ENCODE assay signal across 11 mouse cellular contexts in the genomic region with DNA sequence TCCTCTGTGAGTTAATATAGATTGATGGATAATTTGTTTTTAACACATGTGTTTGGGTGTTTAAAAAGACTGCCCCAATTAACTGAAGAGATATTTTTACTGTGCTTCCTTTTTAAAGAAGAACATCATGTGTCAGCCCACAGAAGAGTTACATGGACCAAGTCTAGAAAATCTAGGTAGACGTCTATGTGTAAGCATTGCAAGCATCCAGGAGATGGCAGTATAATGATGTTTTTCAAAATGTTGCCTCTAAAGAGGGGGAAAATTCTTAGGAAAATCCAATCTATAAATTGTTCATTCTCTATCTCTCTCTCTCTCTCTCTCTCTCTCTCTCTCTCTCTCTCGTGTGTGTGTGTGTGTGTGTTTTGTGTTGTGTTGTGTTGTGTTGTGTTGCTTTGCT. TPM values are rescaled to one million over a fixed set of nuclear protein-coding genes. Genes with fewer than 3 reads are reported as not detected.
A peak's percentile ranks its signal among the peaks of the same experiment; 100 is the strongest.
DNase-seq lines count a peak whose midpoint lies in the region; ATAC-seq and TF ChIP-seq lines count a peak whose summit lies in the region.
"Had no signal": no experiment of that assay in that cellular context is flagged by ENCODE, and none has a peak within 500 bp of the region (broad histone marks: within the 10 kb centered on the region; RNA-seq: fewer than 3 reads in every experiment).

No protein-coding gene starts in this region.

- DNase-seq in A20 (ENCODE audit: low read depth, low spot score), result peak; percentile 33
- no peak for DNase-seq in ES-E14 (ENCODE audit: low read depth, low spot score)
- no peak for DNase-seq in adrenal gland, postnatal 25 days
- DNase-seq in urinary bladder, postnatal 10 days (ENCODE audit: low spot score), result no peak
- DNase-seq in adrenal gland, postnatal 14 days, result no peak
- DNase-seq: layer of hippocampus, postnatal 36 days had no signal

- no peaks in the 10 kb centered on the region for H3K27me3 ChIP-seq in hindbrain, embryonic 16.5 days (replicated peaks; ENCODE audit: control insufficient read depth, insufficient read depth, low read length)
- H3K27me3 ChIP-seq in hindbrain, embryonic 13.5 days, result no peaks in the 10 kb centered on the region
- H3K27me3 ChIP-seq: midbrain, embryonic 12.5 days had no signal

- 16% methylated on average over 2 of the region's 2 CpGs for WGBS in hindbrain, embryonic 16.5 days
- 16% methylated on average over 2 of the region's 2 CpGs for WGBS in hindbrain, embryonic 13.5 days

- no peaks in the 10 kb centered on the region for H3K9me3 ChIP-seq in hindbrain, embryonic 16.5 days (ENCODE audit: control insufficient read depth, low read length)
- no peaks in the 10 kb centered on the region for H3K9me3 ChIP-seq in hindbrain, embryonic 13.5 days
- H3K9me3 ChIP-seq in ES-E14 (ENCODE audit: control insufficient read depth, insufficient read depth, low read depth, low read length), result no peaks in the 10 kb centered on the region
- H3K9me3 ChIP-seq: midbrain, embryonic 12.5 days had no signal

- no peaks in the 10 kb centered on the region for H3K36me3 ChIP-seq in hindbrain, embryonic 16.5 days (ENCODE audit: control insufficient read depth, insufficient read depth, low read length)
- H3K36me3 ChIP-seq in hindbrain, embryonic 13.5 days, result no peaks in the 10 kb centered on the region
- no peaks in the 10 kb centered on the region for H3K36me3 ChIP-seq in ES-E14 (ENCODE audit: control insufficient read depth, insufficient read depth, low read length, poor library complexity, severe bottlenecking)
- H3K36me3 ChIP-seq: midbrain, embryonic 12.5 days had no signal

- H3K27ac ChIP-seq in hindbrain, embryonic 16.5 days (ENCODE audit: low read depth, low read length), result no peak overlapping the region
- no peak overlapping the region for H3K27ac ChIP-seq in hindbrain, embryonic 13.5 days
- no peak overlapping the region for H3K27ac ChIP-seq in ES-E14 (ENCODE audit: insufficient read depth, low read depth, low read length, poor library complexity, severe bottlenecking)
- H3K27ac ChIP-seq: midbrain, embryonic 12.5 days had no signal

- no peak overlapping the region for H3K4me3 ChIP-seq in hindbrain, embryonic 16.5 days (ENCODE audit: low read length)
- H3K4me3 ChIP-seq in hindbrain, embryonic 13.5 days, result no peak overlapping the region
- no peak overlapping the region for H3K4me3 ChIP-seq in ES-E14 (ENCODE audit: insufficient read depth in 1 of 2, low read depth in 1 of 2, low read length in 2 of 2, poor library complexity in 1 of 2, severe bottlenecking in 1 of 2)
- H3K4me3 ChIP-seq: erythroblast, embryonic 14.5 days; midbrain, embryonic 12.5 days had no signal

- in situ Hi-C loops in ES-E14 (cut with MboI; ENCODE audit: low sequenced_read_pairs in 2 of 2, unreplicated experiment in 2 of 2), result loop anchor here in 1 of 2 experiments (25.0 kb wide), 1 partner anchor 1126 kb away; no protein-coding TSS in a partner anchor

- no peak overlapping the region for H3K9ac ChIP-seq in hindbrain, embryonic 16.5 days (ENCODE audit: low read depth, low read length)
- H3K9ac ChIP-seq in hindbrain, embryonic 13.5 days, result no peak overlapping the region
- no peak overlapping the region for H3K9ac ChIP-seq in ES-E14 (ENCODE audit: insufficient read depth, low read depth, low read length, poor library complexity, severe bottlenecking)
- H3K9ac ChIP-seq: midbrain, embryonic 12.5 days had no signal

- H3K4me1 ChIP-seq in hindbrain, embryonic 16.5 days (ENCODE audit: control insufficient read depth, insufficient read depth, low read depth, low read length), result no peaks in the 10 kb centered on the region
- no peaks in the 10 kb centered on the region for H3K4me1 ChIP-seq in hindbrain, embryonic 13.5 days (replicated peaks)
- no peaks in the 10 kb centered on the region for H3K4me1 ChIP-seq in ES-E14 (ENCODE audit: control insufficient read depth in 2 of 2, insufficient read depth in 2 of 2, low read length in 2 of 2, poor library complexity in 1 of 2)
- H3K4me1 ChIP-seq: midbrain, embryonic 12.5 days had no signal

- H3K4me2 ChIP-seq in hindbrain, embryonic 16.5 days (ENCODE audit: low read length), result no peak overlapping the region
- H3K4me2 ChIP-seq in hindbrain, embryonic 13.5 days, result no peak overlapping the region
- H3K4me2 ChIP-seq: midbrain, embryonic 12.5 days had no signal

- peak; percentile 71 for ATAC-seq in hindbrain, embryonic 16.5 days
- ATAC-seq in hindbrain, embryonic 13.5 days (ENCODE audit: low FRiP score), result no peak
- peak; percentile 62 for ATAC-seq in granulocyte monocyte progenitor cell, adult 5-6 weeks (replicated peaks; ENCODE audit: poor library complexity, severe bottlenecking)

TF ChIP-seq in ES-E14, 5 proteins besides CTCF, POLR2A, EP300 and RAD21:
- TF ChIP-seq HCFC1 (IDR thresholded peaks at IDR 0.05; ENCODE audit: borderline replicate concordance, insufficient read depth, low read length), result no peak
- peak; percentile 45; the same call in 1 of the 2 replicates for TF ChIP-seq ZC3H11A (IDR thresholded peaks at IDR 0.05; ENCODE audit: borderline replicate concordance, low read depth, low read length)

RNA-seq across cellular contexts. Expression of a gene that starts 22.2 kb away (rescaled TPM):
- polyA plus RNA-seq in hindbrain, embryonic 16.5 days (2015; fragmentation: Nextera tagmentation; extraction: Ambion mirVana), result 0.42 and 0.56 TPM in 2 replicates
- polyA plus RNA-seq in hindbrain, embryonic 13.5 days (2015; fragmentation: Nextera tagmentation; extraction: Ambion mirVana), result 0.93 and 1.0 TPM in 2 replicates
- total RNA-seq in ES-E14 (2012; rRNA removed), result 0.18 and 0.37 TPM in 2 replicates
- total RNA-seq in granulocyte monocyte progenitor cell, adult 5-6 weeks (2014; fragmentation: Nextera tagmentation), result 0.06 and 1.9 TPM in 2 replicates
- total RNA-seq in granulocyte monocyte progenitor cell, adult 5-6 weeks (2017), result 0.05 and 0.22 TPM in 2 replicates
- 7.9 and 11.4 TPM in 2 replicates for total RNA-seq in adrenal gland, postnatal 25 days (2021)
- total RNA-seq in adrenal gland, postnatal 14 days (2021), result 9.0 and 12.1 TPM in 2 replicates

RNA-seq across cellular contexts. Expression of a gene that starts 22.6 kb away (rescaled TPM):
- 0.11 and 0.12 TPM in 2 replicates for polyA plus RNA-seq in hindbrain, embryonic 16.5 days (2015; fragmentation: Nextera tagmentation; extraction: Ambion mirVana)
- 0.12 TPM in 1 of 2 replicates, not detected in the other for polyA plus RNA-seq in hindbrain, embryonic 13.5 days (2015; fragmentation: Nextera tagmentation; extraction: Ambion mirVana)
- 0.16 and 0.18 TPM in 2 replicates for total RNA-seq in ES-E14 (2012; rRNA removed)
- total RNA-seq in granulocyte monocyte progenitor cell, adult 5-6 weeks (2014; fragmentation: Nextera tagmentation), result not detected in 2 replicates
- total RNA-seq in granulocyte monocyte progenitor cell, adult 5-6 weeks (2017), result not detected in 2 replicates
- total RNA-seq in adrenal gland, postnatal 25 days (2021), result 9.4 and 9.5 TPM in 2 replicates
- 6.2 and 7.6 TPM in 2 replicates for total RNA-seq in adrenal gland, postnatal 14 days (2021)
- polyA plus RNA-seq: erythroblast, embryonic 14.5 days had no signal

RNA-seq across cellular contexts. Expression of a gene that starts 30.3 kb away (rescaled TPM):
- 243 and 252 TPM in 2 replicates for polyA plus RNA-seq in hindbrain, embryonic 16.5 days (2015; fragmentation: Nextera tagmentation; extraction: Ambion mirVana)
- 426 and 444 TPM in 2 replicates for polyA plus RNA-seq in hindbrain, embryonic 13.5 days (2015; fragmentation: Nextera tagmentation; extraction: Ambion mirVana)
- total RNA-seq in ES-E14 (2012; rRNA removed), result 1,373 and 1,829 TPM in 2 replicates
- 2,587 and 2,602 TPM in 2 replicates for total RNA-seq in granulocyte monocyte progenitor cell, adult 5-6 weeks (2014; fragmentation: Nextera tagmentation)
- 1,276 and 1,288 TPM in 2 replicates for total RNA-seq in granulocyte monocyte progenitor cell, adult 5-6 weeks (2017)
- 360 and 420 TPM in 2 replicates for total RNA-seq in adrenal gland, postnatal 25 days (2021)
- total RNA-seq in adrenal gland, postnatal 14 days (2021), result 366 and 383 TPM in 2 replicates

RNA-seq across cellular contexts. Expression of a gene that starts 57.5 kb away (rescaled TPM):
- 14.4 and 14.9 TPM in 2 replicates for polyA plus RNA-seq in hindbrain, embryonic 16.5 days (2015; fragmentation: Nextera tagmentation; extraction: Ambion mirVana)
- 14.3 and 15.6 TPM in 2 replicates for polyA plus RNA-seq in hindbrain, embryonic 13.5 days (2015; fragmentation: Nextera tagmentation; extraction: Ambion mirVana)
- total RNA-seq in ES-E14 (2012; rRNA removed), result 9.7 and 12.9 TPM in 2 replicates
- total RNA-seq in granulocyte monocyte progenitor cell, adult 5-6 weeks (2014; fragmentation: Nextera tagmentation), result 19.1 and 19.2 TPM in 2 replicates
- 19.2 and 21.1 TPM in 2 replicates for total RNA-seq in granulocyte monocyte progenitor cell, adult 5-6 weeks (2017)
- total RNA-seq in adrenal gland, postnatal 25 days (2021), result 35.7 and 42.2 TPM in 2 replicates
- total RNA-seq in adrenal gland, postnatal 14 days (2021), result 32.3 and 33.7 TPM in 2 replicates
